Mouse (Mus musculus) heart, adult 2 months (tissue): ENCODE data around the gene Icam1. TPM values are rescaled to one million over a fixed set of nuclear protein-coding genes. Genes with fewer than 3 reads are reported as not detected.
"Not testable (repeated sequence)": the region's sequence is repeated elsewhere in the genome, so short reads cannot be mapped to it uniquely, and the experiment has no call there.

ENCODE experiments used
- DNase-seq, 2 experiments: peaks; one replicate each; pipeline ENCODE4 v3.0.0; 2021
- H3K27ac ChIP-seq: fragments of 200-600 bp; 2 replicates; pipeline ENCODE4 v1.8.1; 2022
- H3K27me3 ChIP-seq: fragments of 200-500 bp; 2 replicates; pipeline ENCODE4 v1.6.1; 2012; ENCODE audit warnings: mild to moderate bottlenecking, low read length, inconsistent platforms, mixed read lengths; ENCODE audit not compliant: control insufficient read depth, insufficient read depth
- H3K36me3 ChIP-seq: fragments of 200-500 bp; 2 replicates; pipeline ENCODE4 v1.6.1; 2012; ENCODE audit warnings: low read length, inconsistent platforms; ENCODE audit not compliant: control insufficient read depth, insufficient read depth
- H3K4me1 ChIP-seq: fragments of 200-500 bp; 2 replicates; pipeline ENCODE4 v1.6.1; 2011; ENCODE audit warnings: low read length; ENCODE audit not compliant: control insufficient read depth, insufficient read depth
- H3K4me3 ChIP-seq: fragments of 200-600 bp; 2 replicates; pipeline ENCODE4 v1.8.1; 2022
- H3K79me2 ChIP-seq: fragments of 200-500 bp; replicated peaks from 2 replicates; pipeline ENCODE4 v1.6.1; 2012; ENCODE audit warnings: mild to moderate bottlenecking, inconsistent platforms, low read length, moderate library complexity, mixed read lengths; ENCODE audit not compliant: control insufficient read depth, insufficient read depth
- H3K9ac ChIP-seq: fragments of 200-500 bp; 2 replicates; pipeline ENCODE4 v1.6.1; 2012; ENCODE audit warnings: low read depth, mild to moderate bottlenecking, control low read depth, inconsistent platforms, low read length, mixed read lengths
- CTCF ChIP-seq: fragments of 200-600 bp; IDR thresholded peaks from 2 replicates; pipeline ENCODE4 v1.8.1; 2022; ENCODE audit warnings: antibody characterized with exemption, mild to moderate bottlenecking, moderate library complexity
- EP300 ChIP-seq: fragments of 200-500 bp; IDR thresholded peaks from 2 replicates; pipeline ENCODE4 v1.6.1; 2011; ENCODE audit warnings: low read depth, low read length, control low read depth; ENCODE audit not compliant: insufficient read depth
- POLR2A ChIP-seq: fragments of 200-500 bp; IDR thresholded peaks from 2 replicates; pipeline ENCODE4 v1.6.1; 2011; ENCODE audit warnings: mild to moderate bottlenecking, low read depth, low read length, control low read depth; ENCODE audit not compliant: insufficient read depth
- WGBS: fragments of 180-500 bp; shearing (Covaris S2); methylation state at CpG from one replicate; pipeline ENCODE4 v1.1.7; 2018; 5-methylcytosine and 5-hydroxymethylcytosine counted together
- intact Hi-C: fragments of 180-260 bp; cut with DNase I; formaldehyde crosslinking; loops from one replicate; pipeline ENCODE4 v1.15.1; 2025
- polyA plus RNA-seq: library from polyadenylated mRNA; depleted of rRNA; stranded (reverse); fragments of >200 nt; gene quantifications from 2 replicates; pipeline ENCODE4 v1.2.3, GENCODE M21; 2012
- total RNA-seq, 2 experiments: library from RNA; stranded (reverse); gene quantifications; 2 replicates each; pipeline ENCODE4 v1.2.3; 2021

Gene Icam1
- total and polyA plus RNA-seq, 3 experiments, result 7.6 to 12.4 (median 9.2) TPM

DNA sequence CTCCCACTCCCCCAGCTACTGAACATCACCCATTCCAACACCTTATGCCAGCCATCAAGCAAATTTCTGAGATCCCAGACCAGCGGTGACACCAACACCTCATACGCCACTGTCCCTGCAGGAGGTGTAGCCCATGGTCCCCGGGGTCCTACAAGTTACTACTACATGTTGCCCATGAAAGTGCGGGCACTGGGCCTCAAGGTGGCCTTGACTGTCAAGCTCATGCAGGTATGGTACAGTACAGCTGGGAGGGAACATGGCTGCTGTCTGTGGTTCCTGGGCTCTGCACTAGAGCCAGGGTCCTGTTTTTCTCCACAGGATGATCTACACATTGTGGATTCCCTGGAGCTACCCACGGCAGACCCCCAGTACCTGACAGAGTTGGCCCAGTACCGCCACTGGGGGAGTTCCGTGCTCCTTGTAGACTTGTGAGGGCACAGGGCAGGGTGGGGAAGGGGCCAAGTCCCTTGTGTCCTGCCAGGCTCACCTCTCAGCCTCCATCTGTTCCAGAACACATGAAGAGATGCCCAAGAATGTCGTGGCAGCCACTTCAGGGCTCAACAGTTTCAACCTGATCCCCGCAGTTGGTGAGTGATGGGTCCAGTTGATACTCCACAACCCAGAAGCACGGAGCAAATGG, 8.4 kb upstream of the Icam1 start:
- H3K27ac ChIP-seq, result no peak overlapping the region
- H3K36me3 ChIP-seq, result no peaks in the 10 kb centered on the region
- no peak overlapping the region for H3K4me3 ChIP-seq
- H3K9ac ChIP-seq, result no peak overlapping the region
- WGBS, result 93% methylated on average over 10 of the region's 10 CpGs
- TF ChIP-seq POLR2A, result no peak
- no peak for TF ChIP-seq EP300
- TF ChIP-seq CTCF, result no peak
- no peaks in the 10 kb centered on the region for H3K79me2 ChIP-seq
- no peaks in the 10 kb centered on the region for H3K27me3 ChIP-seq
- peaks cover 8% of the 10 kb centered on the region for H3K4me1 ChIP-seq
- intact Hi-C loops, result loop anchor here (10.0 kb wide), 1 partner anchor 127 kb away; the partner anchor contains the start of gene Tyk2
- DNase-seq, result no peak

DNA sequence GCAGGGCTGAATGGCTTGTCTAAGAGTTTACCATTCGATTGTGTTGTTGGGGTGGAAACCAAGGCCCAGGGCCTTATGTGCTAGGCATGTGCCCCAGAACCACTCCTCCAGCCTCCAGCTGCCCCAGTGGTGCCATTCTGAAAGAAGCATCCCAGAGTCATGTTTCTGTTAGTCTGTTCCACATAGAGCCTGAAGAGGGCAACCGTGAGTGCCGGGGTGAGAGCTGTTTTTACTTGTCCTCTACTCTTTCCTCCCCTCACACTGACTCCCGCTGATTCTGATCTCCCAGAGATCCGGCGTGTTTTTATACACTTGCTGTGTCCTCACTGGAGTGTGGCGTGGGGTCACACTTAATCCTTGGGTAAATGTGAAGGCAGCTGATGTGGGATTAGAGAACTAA, 7.8 kb upstream of the Icam1 start:
- TF ChIP-seq CTCF (peak; percentile 47), EP300 (no peak), POLR2A (no peak)
- no peaks in the 10 kb centered on the region for H3K27me3 ChIP-seq
- H3K4me3 ChIP-seq, result no peak overlapping the region
- no peak overlapping the region for H3K27ac ChIP-seq
- DNase-seq, result no peak
- H3K9ac ChIP-seq, result no peak overlapping the region
- intact Hi-C loops, result loop anchor here (10.0 kb wide), 1 partner anchor 127 kb away; the partner anchor contains the start of gene Tyk2
- H3K79me2 ChIP-seq, result no peaks in the 10 kb centered on the region
- peaks cover 8% of the 10 kb centered on the region for H3K4me1 ChIP-seq
- WGBS, result 85% methylated on average over 7 of the region's 7 CpGs
- H3K36me3 ChIP-seq, result no peaks in the 10 kb centered on the region

DNA sequence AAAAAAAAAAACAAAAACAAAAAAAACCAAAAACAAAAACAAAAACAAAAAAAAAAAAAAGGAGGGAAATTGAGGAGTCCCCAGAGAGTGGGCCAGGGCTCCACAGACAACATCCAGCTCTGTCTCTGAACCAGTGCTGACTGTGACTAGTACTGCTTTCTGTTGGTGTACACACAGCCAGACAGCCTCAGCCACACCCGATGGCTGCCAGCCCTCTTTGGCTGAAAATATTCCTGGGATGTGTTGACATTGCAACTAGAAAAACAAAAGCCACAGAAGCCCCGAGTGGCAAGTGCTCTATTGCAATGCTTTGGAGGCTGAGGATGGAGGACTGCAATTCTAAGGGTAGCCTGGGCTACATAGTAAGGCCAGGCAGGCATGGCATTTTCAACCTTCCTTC, 5.4 kb upstream of the Icam1 start:
- DNase-seq, result peak; percentile 55 to 67
- no peaks in the 10 kb centered on the region for H3K27me3 ChIP-seq
- no peaks in the 10 kb centered on the region for H3K79me2 ChIP-seq
- no peaks in the 10 kb centered on the region for H3K36me3 ChIP-seq
- no peak overlapping the region for H3K9ac ChIP-seq
- no peak overlapping the region for H3K4me3 ChIP-seq
- intact Hi-C loops, result no loop called here
- 13% methylated on average over 2 of the region's 2 CpGs for WGBS
- peak overlapping the region; percentile 43; the same call in 1 of the 2 replicates for H3K27ac ChIP-seq
- TF ChIP-seq POLR2A, result no peak
- TF ChIP-seq EP300, result no peak
- no peak for TF ChIP-seq CTCF
- H3K4me1 ChIP-seq, result peaks cover 7% of the 10 kb centered on the region

DNA sequence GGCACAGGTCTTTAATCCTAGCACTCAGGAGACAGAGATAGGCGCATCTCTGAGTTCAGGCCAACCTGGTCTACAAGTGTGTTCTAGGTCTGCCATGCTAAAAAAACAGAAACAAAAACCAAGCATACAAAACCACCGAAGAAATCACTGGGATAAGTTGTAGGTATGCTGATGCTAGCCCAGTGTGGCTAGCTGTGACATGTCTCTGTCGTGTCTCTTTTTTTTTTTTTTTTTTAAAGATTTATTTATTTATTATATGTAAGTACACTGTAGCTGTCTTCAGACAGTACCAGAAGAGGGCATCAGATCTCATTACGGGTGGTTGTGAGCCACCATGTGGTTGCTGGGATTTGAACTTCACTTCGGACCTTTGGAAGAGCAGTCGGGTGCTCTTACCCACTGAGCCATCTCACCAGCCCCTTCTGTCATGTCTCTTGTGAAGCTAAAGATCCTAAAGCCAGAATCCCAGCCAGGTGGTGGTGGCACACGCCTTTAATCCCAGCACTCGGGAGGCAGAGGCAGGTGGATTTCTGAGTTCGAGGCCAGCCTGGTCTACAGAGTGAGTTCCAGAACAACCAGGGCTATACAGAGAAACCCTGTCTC, 4.7 kb upstream of the Icam1 start:
- TF ChIP-seq CTCF, result 0 out of 2 replicates have a peak, but pooled peaks have one; percentile 8
- H3K79me2 ChIP-seq, H3K4me1 ChIP-seq, H3K4me3 ChIP-seq, H3K27me3 ChIP-seq, intact Hi-C loops, DNase-seq, H3K9ac ChIP-seq, H3K36me3 ChIP-seq: not testable (repeated sequence)
- H3K27ac ChIP-seq, result peak overlapping the region; percentile 84
- 70% methylated on average over 9 of the region's 9 CpGs for WGBS

DNA sequence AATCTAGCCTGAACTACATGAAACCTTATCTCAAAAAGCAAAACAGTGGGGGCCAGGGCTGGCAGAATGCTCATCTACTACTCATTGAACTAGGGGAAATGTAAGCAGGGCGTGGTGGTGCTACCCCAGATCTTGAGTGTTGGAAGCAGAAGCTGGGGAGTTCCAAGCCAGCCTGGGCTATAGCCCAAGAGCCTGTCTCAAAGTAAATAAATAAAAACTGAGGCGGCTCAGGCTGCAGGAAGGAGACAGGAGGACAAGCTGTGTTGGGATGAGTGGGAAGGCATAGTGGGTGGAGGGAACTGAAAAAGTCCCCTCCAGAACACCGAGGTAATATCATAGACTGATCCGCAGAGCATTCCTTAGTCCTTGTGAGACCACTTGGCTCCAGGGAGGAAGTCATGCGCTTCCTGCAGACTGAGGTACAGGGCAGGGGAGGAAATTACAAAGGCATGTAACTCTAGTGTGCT, 3.9 kb upstream of the Icam1 start:
- TF ChIP-seq CTCF (no peak), EP300 (0 out of 2 replicates have a peak, but pooled peaks have one; percentile 68), POLR2A (peak; percentile 58)
- peak; percentile 69 to 71 for DNase-seq
- H3K4me3 ChIP-seq, result peak overlapping the region; percentile 9; the same call in 1 of the 2 replicates
- H3K27ac ChIP-seq, result peak overlapping the region; percentile 84
- no peaks in the 10 kb centered on the region for H3K27me3 ChIP-seq
- intact Hi-C loops, result no loop called here
- H3K4me1 ChIP-seq, result peaks cover 9% of the 10 kb centered on the region
- no peaks in the 10 kb centered on the region for H3K36me3 ChIP-seq
- H3K79me2 ChIP-seq, result no peaks in the 10 kb centered on the region
- 27% methylated on average over 5 of the region's 5 CpGs for WGBS
- H3K9ac ChIP-seq, result no peak overlapping the region

DNA sequence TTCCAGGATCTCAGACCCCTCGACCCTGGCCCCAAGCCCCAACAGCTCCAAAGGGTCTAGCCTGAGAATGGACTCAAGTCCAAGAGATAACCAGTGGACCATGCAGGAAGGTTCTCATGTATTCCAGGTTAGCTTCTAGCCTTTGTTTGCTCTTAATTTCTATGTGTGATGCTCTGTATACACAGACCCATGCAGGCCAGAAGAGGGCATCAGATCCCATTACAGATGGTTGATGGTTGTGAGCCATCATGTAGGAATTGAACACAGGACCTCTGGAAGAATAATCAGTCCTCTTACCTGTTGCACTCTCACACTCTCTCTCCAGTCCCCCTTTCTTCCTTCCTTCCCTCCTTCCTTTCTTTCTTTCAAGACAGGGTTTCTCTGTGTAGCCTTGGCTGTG, 3.4 kb upstream of the Icam1 start:
- H3K9ac ChIP-seq, result no peak overlapping the region
- TF ChIP-seq EP300, result no peak
- no peak for TF ChIP-seq POLR2A
- TF ChIP-seq CTCF, result peak; percentile 36
- H3K27ac ChIP-seq, result peak overlapping the region; percentile 84
- H3K27me3 ChIP-seq, result no peaks in the 10 kb centered on the region
- DNase-seq, result no peak
- no peak overlapping the region; the same call in 1 of the 2 replicates for H3K4me3 ChIP-seq
- no peaks in the 10 kb centered on the region for H3K79me2 ChIP-seq
- intact Hi-C loops, result no loop called here
- 11% methylated on average over 1 of the region's 1 CpGs for WGBS
- no peaks in the 10 kb centered on the region for H3K36me3 ChIP-seq
- H3K4me1 ChIP-seq, result peaks cover 12% of the 10 kb centered on the region
